Mouse (Mus musculus): ENCODE results near the gene Mst1r.

GRCm38 (mm10) chr9:107936831-107937230, 30.2 kb downstream of the Mst1r start:
- TF ChIP-seq SIN3A (IDR thresholded peaks at IDR 0.05; ENCODE audit: low read length) (no peak), CTCF (IDR thresholded peaks at IDR 0.05 in 2 of 3, conservative IDR thresholded peaks at IDR 0.05 in 1 of 3; ENCODE audit: control insufficient read depth in 1 of 3, insufficient read depth in 1 of 3, low read depth in 2 of 3, low read length in 3 of 3, poor library complexity in 1 of 3, severe bottlenecking in 1 of 3) (no peak), EP300 (IDR thresholded peaks at IDR 0.05; ENCODE audit: low read depth in 1 of 2, low read length in 2 of 2) (no peak), KAT2A (conservative IDR thresholded peaks at IDR 0.05; ENCODE audit: low read depth, low read length) (no peak), POLR2AphosphoS2 (IDR thresholded peaks at IDR 0.05; ENCODE audit: low read length) (no peak)

Measured in MEL (cell line).